Mouse (Mus musculus) frontal cortex, postnatal 25 days (tissue): Measurements from ENCODE around the gene Eif1.
"Not testable (repeated sequence)": the region's sequence is repeated elsewhere in the genome, so short reads cannot be mapped to it uniquely, and the experiment has no call there.

Experiments
- DNase-seq, 2 experiments: peaks; one replicate each; pipeline ENCODE4 v3.0.0; 2022; ENCODE audit warnings: low spot score in 2 of 2

Gene Eif1

DNA sequence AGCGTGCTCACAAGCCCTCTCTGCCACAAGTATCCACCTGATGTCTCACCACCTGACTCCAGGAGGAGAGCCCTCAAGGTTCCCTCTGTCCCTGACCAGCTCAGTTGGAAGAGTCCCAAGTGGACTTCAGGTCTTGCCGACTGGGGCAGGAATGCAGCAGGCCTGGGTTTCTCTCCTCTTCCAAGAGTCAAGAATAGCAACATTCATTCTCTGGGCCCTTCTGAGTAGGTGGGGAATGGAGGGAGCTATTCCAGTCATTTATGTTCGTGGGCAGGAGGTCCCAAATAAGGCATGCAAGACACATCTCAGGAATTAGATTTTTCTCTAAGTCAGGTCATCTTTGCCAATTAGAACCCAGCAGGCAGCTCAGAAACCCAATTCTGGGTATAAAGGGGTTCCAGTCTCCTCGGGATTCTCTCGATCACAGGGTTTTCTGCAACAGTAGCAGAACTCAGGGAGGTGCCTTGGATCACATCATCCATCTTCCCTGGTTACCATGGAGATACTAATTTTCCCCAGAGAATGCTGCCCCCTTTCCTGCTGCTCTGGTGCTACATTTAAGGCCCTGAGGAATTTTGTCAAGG, 7.5 kb upstream of the Eif1 start:
- DNase-seq: no peak

DNA sequence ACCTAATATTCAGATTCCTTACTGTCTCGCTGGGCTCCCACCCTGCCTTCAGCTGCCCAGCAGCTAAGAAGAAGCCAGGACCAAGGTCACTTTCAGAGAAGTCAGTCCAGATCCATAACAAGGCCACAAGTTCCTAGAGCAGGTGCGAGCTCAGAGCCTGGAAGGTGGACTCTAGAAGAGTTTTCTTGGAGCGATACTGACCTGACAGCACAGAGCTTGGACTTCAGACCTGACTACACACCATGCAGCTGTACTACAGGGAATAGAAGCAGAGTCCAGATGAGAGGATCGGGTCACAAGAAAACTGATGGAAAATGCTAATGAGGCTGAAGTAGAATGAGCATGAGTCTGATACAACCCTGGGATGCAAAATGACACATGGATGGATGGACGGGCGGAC, 6.3 kb upstream of the Eif1 start:
- DNase-seq: no peak

DNA sequence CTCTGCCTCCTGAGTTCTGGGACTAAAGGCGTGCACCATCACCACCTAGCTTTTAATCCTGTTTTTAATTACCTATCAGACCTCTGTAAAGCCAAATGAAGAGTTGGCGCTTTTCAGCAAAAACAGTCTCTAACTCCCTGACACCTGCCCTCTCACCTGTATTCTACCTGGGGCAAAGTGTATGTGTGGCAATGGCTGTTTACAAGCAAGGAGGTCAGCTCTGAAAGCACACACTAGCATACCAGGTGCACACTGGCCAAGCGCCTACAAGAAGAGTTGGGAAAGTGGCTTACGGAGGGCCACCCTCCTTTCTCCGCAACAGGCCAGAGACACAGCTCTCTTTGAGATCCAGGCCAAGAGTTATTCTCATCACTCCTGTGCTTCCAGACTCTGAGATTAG, 4.2 kb upstream of the Eif1 start:
- no peak for DNase-seq

DNA sequence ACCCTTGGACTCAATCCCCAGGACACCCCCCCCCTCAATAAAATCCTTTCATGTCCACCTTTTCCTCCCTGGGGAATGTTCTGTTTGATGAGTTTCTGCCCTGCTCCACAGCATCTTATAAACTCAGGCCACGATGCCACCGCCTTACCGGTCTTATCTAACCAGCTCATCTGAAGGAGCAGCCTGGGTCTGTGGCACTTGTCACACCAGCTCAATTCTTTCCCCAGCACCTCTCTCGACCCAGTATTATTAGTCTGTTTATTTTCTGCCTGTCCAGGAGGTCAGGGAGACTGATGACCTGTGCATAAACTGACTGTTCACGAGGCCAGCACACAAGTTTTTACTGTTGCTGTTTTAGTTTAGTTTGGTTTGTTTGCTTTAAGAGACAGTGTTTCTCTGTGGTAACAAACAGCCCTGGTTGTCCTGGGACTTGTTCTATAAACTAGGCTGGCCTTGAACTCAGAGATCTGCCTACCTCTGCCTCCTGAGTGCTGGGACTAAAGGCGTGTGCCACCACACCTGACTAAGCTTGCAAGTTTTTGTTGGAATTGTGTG, 1.8 kb upstream of the Eif1 start:
- no peak for DNase-seq

DNA sequence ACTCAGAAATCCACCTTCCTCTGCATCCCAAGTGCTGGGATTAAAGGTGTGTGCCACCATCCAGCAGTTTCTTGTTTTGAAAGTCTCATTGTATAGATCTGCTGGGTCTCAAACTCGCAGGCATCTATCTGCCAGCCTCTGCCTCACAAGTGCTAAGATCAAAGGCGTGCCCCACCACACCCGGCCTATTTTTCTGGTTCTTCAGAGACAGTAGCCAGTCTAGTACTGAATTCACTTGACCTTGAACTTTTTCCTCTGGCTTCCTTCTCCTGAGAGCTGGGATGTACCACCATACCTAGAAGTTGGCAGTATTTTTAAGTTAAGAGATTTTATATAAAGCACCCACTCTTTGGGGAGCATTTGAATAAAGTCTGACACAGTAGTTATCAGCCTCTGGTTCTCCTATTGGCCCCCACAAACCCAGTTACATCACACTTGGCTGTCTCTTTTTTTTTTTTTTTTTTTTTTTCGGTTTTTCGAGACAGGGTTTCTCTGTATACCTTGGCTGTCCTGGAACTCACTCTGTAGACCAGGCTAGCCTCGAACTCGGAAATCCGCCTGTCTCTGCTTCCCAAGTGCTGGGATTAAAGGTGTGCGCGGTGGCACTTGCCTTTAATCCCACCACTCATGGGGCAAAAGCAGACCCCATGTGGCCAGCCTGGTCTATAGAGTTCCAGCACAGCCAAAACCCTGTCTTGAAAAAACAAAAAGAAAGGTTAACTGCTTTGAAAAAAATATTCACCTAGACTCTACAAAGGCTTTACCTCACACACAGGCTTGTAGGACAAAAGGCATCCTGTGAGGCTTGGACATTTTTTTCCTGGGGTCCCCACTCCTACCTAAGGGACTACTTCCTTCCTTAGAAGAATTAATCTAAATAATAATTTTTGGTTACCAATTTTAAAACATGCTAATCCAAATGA, 895 bp upstream of the Eif1 start:
- DNase-seq: no peak

DNA sequence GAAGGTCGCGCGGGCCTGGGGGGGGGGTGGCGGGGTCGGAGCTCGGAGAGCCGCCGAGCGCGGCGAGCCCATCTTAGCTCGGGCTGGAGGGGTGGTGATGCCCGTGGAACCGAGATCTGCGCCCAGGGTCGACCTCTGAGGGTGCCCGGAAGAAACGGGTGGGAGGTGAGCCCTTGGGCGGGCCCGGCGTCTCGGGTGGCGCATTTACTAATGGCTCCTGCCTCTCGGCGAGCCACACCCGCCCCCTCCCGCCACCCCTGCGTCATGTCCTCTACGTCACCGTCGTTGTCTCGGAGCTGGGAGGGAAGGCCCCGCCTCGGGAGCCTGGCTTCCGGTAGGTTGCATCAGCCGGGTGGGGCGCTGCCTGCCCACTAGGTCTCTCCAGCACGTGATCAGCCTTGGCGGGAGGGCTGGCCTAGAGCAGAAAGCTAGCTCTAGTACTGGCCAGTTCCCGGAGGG, 516 bp downstream of the Eif1 start:
- peak; percentile 77 to 90 for DNase-seq

DNA sequence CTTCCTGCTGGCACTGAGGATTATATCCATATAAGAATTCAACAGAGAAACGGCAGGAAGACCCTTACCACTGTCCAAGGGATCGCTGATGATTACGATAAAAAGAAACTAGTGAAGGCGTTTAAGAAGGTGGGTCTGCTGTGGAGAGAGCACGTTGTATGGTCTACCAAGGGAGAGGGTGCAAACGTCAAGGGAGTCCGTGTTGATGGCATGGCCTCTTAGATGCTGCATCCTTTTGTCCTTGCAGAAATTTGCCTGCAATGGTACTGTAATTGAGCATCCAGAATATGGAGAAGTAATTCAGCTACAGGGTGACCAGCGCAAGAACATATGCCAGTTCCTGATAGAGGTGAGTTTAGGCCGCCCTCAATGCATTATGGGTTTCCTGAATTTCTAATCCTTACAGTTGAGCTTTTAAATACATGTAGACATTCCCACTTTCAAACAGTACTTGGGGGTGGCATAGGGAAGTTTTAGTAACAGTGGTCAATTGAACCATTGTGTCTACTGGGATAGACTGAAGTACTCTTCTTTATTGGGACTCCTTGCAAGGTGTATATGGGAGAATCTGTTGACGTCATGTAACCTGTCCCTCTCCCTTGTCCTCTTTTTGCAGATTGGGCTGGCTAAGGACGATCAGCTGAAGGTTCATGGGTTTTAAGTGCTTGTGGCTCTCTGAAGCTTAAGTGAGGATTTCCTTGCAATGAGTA, 1.2 kb downstream of the Eif1 start:
- not testable (repeated sequence) for DNase-seq

DNA sequence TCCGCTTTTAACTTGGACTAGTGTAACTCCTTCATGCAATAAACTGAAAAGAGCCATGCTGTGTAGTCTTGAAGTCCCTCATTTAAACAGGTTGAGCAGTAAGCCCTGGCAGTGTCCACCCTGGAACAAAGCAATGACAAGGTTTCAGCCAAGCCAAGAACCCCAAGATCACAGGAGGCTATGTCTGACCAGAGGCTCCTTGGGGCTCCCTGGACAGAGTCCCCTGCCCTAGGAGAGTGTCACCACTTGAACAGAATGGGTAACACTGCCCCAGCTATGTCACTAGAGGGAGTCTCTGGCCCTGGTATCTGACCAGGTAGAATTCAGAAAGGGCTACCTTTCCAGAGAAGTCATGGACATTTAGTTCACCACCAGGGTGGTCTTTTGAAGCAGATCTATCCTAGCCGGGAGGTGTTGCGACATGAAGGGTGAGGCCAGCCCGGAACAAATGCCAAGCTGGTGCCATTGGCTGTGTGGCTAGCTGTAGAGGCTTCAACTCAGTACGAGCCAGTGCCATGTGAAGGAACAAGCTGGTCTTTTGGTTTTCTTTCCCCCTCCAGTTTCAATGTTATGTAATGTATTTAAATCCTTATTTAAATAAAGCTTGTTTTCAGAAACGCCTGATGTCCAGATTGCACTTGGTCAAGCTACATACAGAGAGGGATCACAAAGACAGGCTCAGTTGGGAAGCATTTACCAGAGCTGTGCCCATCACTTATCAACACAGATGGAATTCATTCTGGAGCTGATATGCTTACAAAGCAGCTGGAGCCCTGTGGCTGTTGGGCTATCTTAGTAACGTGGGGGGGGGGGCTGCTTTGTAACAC, 2.0 kb downstream of the Eif1 start:
- not testable (repeated sequence) for DNase-seq

DNA sequence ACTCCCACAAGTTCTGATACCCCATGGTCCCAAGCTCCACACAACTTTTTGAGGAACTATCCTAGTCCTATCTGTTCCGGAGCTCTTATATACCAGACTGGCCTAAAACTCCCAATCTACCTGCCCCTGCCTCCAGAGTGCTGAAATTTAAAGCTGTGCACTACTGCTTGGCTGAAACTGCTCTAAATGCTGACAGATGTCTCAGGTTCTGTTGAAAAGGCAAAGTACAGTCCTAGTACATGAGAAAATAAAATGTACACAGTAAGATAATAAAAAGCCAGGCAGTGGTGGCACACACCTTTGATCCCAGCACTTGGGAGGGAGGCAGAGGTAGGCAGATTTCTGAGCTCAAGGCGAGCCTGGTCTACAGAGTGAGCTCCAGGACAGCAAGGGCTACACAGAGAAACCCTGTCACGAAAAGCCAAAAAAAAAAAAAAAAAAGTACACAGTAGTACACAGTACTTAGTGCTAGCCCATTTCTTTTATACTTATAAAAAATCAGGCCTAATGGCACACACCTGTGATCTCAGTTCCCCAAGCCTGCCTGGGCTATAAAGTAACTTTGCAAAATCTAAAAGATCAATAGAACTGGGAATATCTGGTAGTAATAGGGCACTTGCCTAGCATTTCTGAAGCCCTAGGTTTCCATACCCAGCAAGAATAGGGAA, 3.0 kb downstream of the Eif1 start:
- no peak for DNase-seq

DNA sequence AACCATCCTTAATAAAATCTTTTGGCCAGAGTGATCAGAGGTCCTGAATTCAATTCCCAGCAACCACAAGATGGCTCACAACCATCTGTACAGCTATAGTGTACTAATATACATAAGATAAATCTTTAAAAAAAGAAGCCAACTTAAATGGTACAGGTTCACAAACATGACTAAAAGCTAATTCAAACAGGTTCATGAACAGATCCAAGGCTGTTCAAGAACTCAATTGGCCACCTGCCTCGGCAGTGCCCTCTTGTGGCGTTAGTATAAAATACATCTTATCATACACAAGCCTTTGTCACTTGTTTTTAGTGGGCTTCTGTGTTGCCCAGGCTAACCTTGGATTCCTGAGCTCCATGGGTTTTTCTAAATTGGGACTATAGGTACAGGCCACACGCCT, 3.9 kb downstream of the Eif1 start:
- no peak for DNase-seq

DNA sequence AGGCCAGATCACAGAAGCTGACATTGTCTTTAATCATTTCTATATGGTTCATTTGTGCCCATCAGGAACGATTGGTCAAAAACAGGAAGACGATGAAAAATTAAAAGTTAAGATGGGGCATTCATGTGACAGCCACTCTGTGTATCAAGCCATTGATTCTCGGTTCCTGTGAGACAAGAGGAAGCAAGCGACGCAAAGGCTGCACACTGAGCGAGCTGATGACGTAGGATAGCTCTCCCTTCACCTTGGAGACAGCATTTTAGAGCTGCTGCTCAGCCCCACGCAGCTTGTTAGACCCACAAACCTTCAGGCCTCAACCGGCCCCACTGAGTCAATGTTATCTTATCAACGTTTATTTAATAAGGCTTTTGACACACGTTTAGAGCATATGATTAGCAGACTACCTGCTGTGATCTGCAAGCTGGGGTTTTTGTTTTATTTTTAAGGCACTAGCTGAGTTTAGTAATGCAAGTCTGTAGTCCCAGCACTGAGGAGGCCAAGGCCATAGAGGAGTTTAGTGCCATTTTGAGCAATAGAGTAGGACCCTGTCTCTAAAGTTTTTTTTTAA, 5.5 kb downstream of the Eif1 start:
- no peak for DNase-seq

DNA sequence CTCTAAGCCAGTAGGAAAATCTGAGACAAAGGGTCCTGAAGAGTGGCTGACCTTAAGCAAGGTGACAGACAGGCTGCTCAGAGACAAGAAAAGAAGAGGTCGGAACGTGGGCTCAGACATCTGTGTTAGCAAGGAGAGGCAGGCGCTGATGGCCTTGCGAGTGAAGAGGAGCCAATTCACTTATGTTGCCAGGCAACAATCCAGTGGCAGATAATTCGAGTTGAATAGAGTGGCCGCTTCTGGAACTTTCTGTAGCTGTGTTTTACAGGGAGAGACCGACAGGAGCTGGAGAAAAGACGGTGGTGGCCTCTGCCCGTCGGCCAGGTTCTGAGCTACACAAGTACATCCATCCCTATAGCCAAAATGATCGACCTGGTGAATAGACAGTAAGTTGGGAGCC, 7.6 kb downstream of the Eif1 start:
- DNase-seq: no peak

DNA sequence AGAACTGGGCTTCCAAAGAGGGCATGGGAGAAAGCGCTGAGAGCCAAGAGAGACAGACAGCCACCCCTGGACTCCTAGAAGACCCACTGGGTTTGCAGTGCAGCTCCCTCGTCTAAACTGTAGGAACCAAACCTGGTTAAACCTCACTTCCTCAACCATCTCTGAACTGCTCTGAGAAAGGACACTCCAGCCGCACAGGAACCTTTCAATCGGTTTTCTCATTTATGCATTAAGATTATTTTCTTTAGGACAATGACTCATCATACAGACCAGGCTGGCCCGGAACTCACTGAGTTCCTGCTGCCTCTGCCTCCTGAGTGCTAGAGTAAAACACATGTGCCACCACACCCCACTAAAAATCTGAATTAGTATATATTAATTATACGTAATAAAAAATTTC, 8.1 kb downstream of the Eif1 start:
- DNase-seq: no peak

DNA sequence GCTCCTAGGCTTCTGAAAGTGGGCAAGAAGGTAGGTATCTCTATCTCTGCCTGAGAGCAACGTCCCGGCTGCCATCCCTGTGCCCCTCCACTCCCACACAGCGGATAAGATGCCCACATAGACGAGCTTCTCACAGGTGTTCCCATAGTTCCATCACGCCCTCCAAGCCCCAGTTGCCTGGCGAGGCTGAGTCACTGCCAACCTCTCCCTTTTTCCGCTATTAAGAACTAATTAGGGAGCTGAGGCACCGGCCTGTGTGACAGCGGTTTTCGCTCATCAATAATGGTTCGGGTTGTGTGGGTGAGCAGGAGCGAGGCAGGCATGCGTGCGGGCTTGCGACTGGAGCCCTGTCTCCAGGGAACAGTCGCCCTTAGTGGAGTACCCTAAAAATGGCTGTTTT, 10.6 kb downstream of the Eif1 start:
- no peak for DNase-seq

DNA sequence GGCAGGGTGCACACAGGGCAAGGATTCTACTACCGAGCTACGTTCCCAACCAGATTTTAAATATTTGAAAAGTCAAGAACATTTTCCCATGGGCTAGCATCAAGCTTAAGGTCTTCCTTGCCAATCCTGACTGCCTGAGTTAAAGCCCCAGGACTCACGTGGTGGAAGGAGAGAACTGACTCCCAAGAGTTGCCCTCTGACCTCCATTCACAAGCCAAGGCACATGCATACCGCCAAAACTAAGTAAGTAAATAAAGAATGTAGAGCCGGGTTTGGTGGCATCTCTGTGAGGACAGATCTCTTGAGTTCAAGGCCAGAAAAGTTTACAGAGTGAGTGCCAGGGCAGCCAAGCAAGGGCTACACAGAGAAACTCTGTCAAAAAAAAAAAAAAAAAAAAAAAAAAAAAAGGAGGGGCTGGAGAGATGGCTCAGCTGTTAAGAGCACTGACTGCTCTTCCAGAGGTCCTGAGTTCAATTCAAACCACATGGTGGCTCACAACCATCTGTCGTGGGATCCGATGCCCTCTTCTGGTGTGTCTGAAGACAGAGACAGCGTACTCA, 11.2 kb downstream of the Eif1 start:
- not testable (repeated sequence) for DNase-seq

DNA sequence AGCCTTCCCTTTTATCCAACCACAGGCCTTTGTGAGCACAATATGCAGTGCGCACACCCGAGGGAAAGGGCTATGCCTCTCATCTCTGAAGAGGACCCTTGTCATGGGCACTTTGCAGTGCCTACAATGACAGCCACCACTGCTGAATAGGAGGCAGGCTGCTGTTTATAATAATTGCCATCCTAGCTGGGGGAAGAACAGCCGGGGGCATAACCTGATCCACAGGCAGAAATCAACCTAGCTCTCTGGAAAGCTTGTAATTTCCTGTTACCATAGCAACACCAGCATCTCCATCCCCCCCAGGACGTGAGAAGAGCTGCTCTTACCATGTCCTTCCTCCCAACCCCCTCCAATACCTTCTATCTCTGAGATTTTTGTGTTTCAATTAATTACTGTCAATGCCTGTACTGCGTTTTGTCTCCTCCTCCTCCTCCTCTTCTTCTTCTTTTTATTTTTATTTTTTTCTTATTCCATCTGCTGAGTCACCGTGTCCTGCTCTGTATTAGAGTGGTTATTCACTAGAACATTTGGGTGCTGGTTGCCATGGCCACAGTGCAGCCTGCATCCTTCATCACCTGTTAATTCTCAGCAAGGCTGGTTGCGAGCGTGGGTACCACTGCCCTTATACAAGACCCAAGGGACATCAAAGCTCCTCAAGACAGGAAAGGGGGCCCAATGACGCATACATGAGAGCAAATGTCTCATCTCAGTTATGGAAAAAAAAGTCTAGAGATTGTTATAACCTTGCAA, 13.3 kb downstream of the Eif1 start:
- peak in 1 of 2 experiments; percentile 44 for DNase-seq

DNA sequence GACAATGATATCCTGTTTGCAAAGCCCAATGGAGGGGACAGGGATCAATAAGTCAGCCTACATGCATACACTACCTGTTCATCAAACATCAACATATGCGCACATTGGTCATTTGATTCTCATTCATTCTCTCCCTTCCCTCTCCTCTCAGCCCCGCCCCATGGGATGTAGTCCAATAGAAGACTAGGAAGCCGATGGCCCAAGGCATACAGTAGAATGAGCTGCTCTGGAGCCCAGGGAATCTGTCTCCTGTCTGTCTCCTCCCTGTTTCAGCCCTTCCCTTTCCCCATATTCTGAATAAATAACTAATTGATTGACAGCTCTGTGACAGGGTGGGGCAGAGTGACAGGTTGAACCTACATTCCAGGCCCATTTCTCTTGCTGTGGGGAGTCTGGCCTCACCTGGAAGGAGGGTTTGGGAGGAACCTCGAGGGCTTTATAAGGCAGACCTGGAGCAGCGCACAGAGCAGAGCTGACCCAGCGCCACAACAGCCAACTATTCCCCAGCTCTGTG, 14.3 kb downstream of the Eif1 start, which contains the start of gene Gast:
Gene Gast, plus strand, starts transcription at position 464 of the 514 bp plus-strand sequence.
- DNase-seq: no peak

DNA sequence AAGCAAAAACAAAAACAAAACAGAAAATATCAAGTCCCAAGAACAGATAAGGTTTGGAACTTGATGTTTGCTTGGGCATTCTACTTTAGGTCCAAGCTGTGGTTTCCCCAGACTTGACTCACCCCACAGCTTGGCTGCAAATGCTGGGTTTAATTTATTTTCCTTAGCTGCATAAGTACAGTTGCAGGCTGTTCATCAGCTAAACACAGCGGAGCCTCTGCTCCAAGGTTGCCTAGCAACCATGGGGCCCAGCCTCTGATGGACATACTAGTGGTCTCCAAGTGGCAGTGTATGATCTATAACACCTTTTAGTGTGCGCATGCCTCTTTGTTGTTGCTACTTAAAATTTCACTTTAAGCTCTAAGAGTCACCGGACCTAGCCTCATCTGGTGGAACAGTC, 16.0 kb downstream of the Eif1 start:
- no peak for DNase-seq

DNA sequence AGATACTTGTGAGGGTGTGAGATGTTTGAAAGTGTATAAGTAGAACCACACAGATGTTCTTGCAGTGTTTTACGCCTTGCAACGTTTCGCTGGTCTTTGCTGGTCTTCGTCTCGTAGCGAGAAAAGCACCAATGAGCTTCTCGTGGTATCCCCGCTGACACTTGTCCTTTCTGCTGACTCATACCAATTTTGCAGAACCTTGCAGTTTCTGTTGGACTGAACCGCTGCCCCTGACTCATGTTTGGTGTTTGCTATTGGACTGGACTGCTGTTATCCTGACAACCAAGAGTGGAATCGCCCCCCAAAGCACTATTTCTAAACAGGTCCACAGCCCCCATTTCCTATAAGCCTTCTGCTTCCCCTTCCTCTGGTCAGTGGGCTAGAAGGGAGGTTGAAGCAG, 24.6 kb downstream of the Eif1 start:
- DNase-seq: no peak
